In the genomic region with DNA sequence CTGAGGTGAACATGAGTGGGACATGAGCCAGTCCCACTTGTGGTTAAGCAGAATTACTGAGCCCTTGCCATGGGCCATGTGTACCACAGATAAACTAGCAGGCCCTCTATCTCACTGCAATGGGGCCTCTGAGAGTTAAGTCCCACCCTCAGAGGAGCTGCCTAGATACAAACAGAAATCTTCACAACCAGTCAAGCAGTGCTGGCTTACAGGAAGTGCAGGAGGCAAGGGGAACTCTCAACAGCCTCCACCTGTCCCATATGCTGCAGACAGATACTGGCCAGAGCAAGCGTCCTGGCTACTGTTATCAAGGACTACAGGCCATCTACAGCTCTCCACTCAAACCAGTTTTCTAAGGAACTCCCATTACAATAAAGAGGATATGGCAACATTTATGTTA, we compare ENCODE assay signal across 9 mouse cellular contexts. TPM values are rescaled to one million over a fixed set of nuclear protein-coding genes. Genes with fewer than 3 reads are reported as not detected.
DNase-seq lines count a peak whose midpoint lies in the region; ATAC-seq and TF ChIP-seq lines count a peak whose summit lies in the region.
"Had no signal": no experiment of that assay in that cellular context is flagged by ENCODE, and none has a peak within 500 bp of the region (broad histone marks: within the 10 kb centered on the region; RNA-seq: fewer than 3 reads in every experiment).

No protein-coding gene starts in this region.

- DNase-seq in lung, embryonic 14.5 days = no peak
- no peak for DNase-seq in lung, postnatal 10 days
- DNase-seq in liver, embryonic 11.5 days (ENCODE audit: low spot score) = peak; percentile 61
- DNase-seq in thymus, postnatal 10 days (ENCODE audit: low spot score in 2 of 2) = peak; percentile 60 to 62
- DNase-seq in frontal cortex, adult 2 months (ENCODE audit: extremely low spot score in 1 of 2, low spot score in 1 of 2) = no peak
- no peak for DNase-seq in urinary bladder, postnatal 36 days (ENCODE audit: low spot score in 2 of 2)
- DNase-seq in urinary bladder, postnatal 25 days (ENCODE audit: low spot score) = no peak

- WGBS in lung, embryonic 14.5 days = 22% methylated on average over 1 of the region's 1 CpGs
- 20% methylated on average over 1 of the region's 1 CpGs for WGBS in liver, embryonic 11.5 days

- no peak overlapping the region for H3K4me3 ChIP-seq in lung, embryonic 14.5 days (ENCODE audit: low read depth, low read length)
- H3K4me3 ChIP-seq in liver, embryonic 11.5 days (ENCODE audit: low read depth, low read length) = no peak overlapping the region

- H3K27me3 ChIP-seq in lung, embryonic 14.5 days (ENCODE audit: insufficient read depth, low read length) = no peaks in the 10 kb centered on the region
- no peaks in the 10 kb centered on the region for H3K27me3 ChIP-seq in liver, embryonic 11.5 days (replicated peaks; ENCODE audit: control insufficient read depth, insufficient read depth, low read length)

- H3K36me3 ChIP-seq in lung, embryonic 14.5 days (ENCODE audit: insufficient read depth) = no peaks in the 10 kb centered on the region
- no peaks in the 10 kb centered on the region for H3K36me3 ChIP-seq in liver, embryonic 11.5 days (ENCODE audit: control insufficient read depth, insufficient read depth, low read length)

- no peak for TF ChIP-seq CTCF in lung, embryonic 14.5 days (IDR thresholded peaks at IDR 0.05; ENCODE audit: low read depth)

- no peak overlapping the region for H3K4me2 ChIP-seq in lung, embryonic 14.5 days
- H3K4me2 ChIP-seq in liver, embryonic 11.5 days = peak overlapping the region; percentile 56

- peak; percentile 81 for ATAC-seq in lung, embryonic 14.5 days (ENCODE audit: insufficient read depth)
- ATAC-seq in common myeloid progenitor, adult 5-6 weeks (replicated peaks; ENCODE audit: low read depth, poor library complexity, severe bottlenecking) = peak; percentile 78
- ATAC-seq in liver, embryonic 11.5 days (replicated peaks; ENCODE audit: low FRiP score) = peak; percentile 92

- peak overlapping the region; percentile 80 for H3K27ac ChIP-seq in lung, embryonic 14.5 days (ENCODE audit: low read depth)
- peak overlapping the region; percentile 96 for H3K27ac ChIP-seq in liver, embryonic 11.5 days (ENCODE audit: low read depth, low read length)
- H3K27ac ChIP-seq: macrophage had no signal

- H3K9me3 ChIP-seq in lung, embryonic 14.5 days (ENCODE audit: low read depth, low read length) = no peaks in the 10 kb centered on the region
- H3K9me3 ChIP-seq in liver, embryonic 11.5 days (ENCODE audit: control insufficient read depth, low read length) = no peaks in the 10 kb centered on the region

- H3K9ac ChIP-seq in lung, embryonic 14.5 days = no peak overlapping the region
- H3K9ac ChIP-seq in liver, embryonic 11.5 days (ENCODE audit: low read depth, low read length) = no peak overlapping the region

- H3K4me1 ChIP-seq in lung, embryonic 14.5 days (ENCODE audit: insufficient read depth) = peaks cover 25% of the 10 kb centered on the region
- peaks cover 94% of the 10 kb centered on the region for H3K4me1 ChIP-seq in liver, embryonic 11.5 days (replicated peaks; ENCODE audit: control insufficient read depth, insufficient read depth, low read length)

RNA-seq across cellular contexts. Expression of a gene that starts 23.7 kb away (rescaled TPM):
- 18.4 TPM in 2 replicates for polyA plus RNA-seq in lung, embryonic 14.5 days (2014; fragmentation: Nextera tagmentation; extraction: Ambion mirVana)
- 18.6 and 28.1 TPM in 2 replicates for total RNA-seq in common myeloid progenitor, adult 5-6 weeks (2017)
- 19.1 and 19.8 TPM in 2 replicates for polyA plus RNA-seq in liver, embryonic 11.5 days (2014; fragmentation: Nextera tagmentation; extraction: Ambion mirVana)
- 42.4 and 44.8 TPM in 2 replicates for polyA plus RNA-seq in frontal cortex, adult 2 months (2012; rRNA removed)

Comparison
In these comparisons a context has a peak if more than half of its experiments do, and no peak if none do; other contexts are left out.
1. DNase-seq: peak in liver, embryonic 11.5 days (single experiment) and thymus, postnatal 10 days (2 of 2); none in lung, embryonic 14.5 days (single experiment), lung, postnatal 10 days (single experiment), frontal cortex, adult 2 months (0 of 2), urinary bladder, postnatal 36 days (0 of 2) and urinary bladder, postnatal 25 days (single experiment).
2. Peak in every context shown above with its lines, with median percentiles within 50 percentile points of each other: ATAC-seq.